28 mouse cellular contexts compared by ENCODE assay signal in the genomic region with DNA sequence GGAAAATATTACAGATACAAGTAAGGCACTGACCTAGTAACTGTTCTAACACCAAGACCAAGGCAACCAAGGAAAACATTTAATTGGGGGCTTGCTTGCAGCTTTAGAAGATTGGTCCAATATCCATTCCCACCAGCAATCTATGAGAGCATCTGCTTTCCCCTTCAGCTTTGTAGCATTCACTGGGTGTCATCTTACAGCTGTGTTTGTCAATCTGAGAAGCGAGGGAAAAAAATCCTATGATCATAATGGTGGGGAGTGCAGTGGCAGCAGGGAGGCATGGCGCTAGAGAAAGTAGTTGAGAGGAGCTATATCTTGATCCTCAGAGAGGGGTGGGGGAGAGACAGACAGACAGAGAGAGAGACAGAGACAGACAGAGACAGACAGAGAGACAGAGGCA.
"Had no signal": no experiment of that assay in that cellular context is flagged by ENCODE, and none has a peak within 500 bp of the region (broad histone marks: within the 10 kb centered on the region; RNA-seq: fewer than 3 reads in every experiment).

No protein-coding gene starts in this region.

- H3K9ac ChIP-seq: embryonic facial prominence, embryonic 12.5 days; embryonic facial prominence, embryonic 13.5 days; embryonic facial prominence, embryonic 15.5 days; forebrain, embryonic 12.5 days; forebrain, embryonic 13.5 days; forebrain, embryonic 15.5 days; forebrain, postnatal 0 days had no signal

- ATAC-seq: forebrain, embryonic 13.5 days; forebrain, embryonic 14.5 days; forebrain, embryonic 15.5 days; forebrain, embryonic 16.5 days; forebrain, postnatal 0 days had no signal

- H3K27ac ChIP-seq: embryonic facial prominence, embryonic 12.5 days; embryonic facial prominence, embryonic 13.5 days; embryonic facial prominence, embryonic 15.5 days; forebrain, embryonic 10.5 days; forebrain, embryonic 12.5 days; forebrain, embryonic 13.5 days; forebrain, embryonic 15.5 days; gastrocnemius, adult 2 months; heart, adult 2 months had no signal

- H3K36me3 ChIP-seq: embryonic facial prominence, embryonic 12.5 days; embryonic facial prominence, embryonic 13.5 days; embryonic facial prominence, embryonic 15.5 days; forebrain, embryonic 10.5 days; forebrain, embryonic 12.5 days; forebrain, embryonic 15.5 days had no signal

- H3K9me3 ChIP-seq: embryonic facial prominence, embryonic 12.5 days; embryonic facial prominence, embryonic 13.5 days; embryonic facial prominence, embryonic 15.5 days; forebrain, embryonic 10.5 days; forebrain, embryonic 12.5 days; forebrain, embryonic 13.5 days; forebrain, embryonic 15.5 days had no signal

- H3K4me3 ChIP-seq: embryonic facial prominence, embryonic 12.5 days; embryonic facial prominence, embryonic 13.5 days; embryonic facial prominence, embryonic 15.5 days; erythroblast, embryonic 14.5 days; forebrain, embryonic 10.5 days; forebrain, embryonic 12.5 days; forebrain, embryonic 13.5 days; forebrain, embryonic 15.5 days; gastrocnemius, adult 2 months; heart, adult 2 months had no signal

- DNase-seq: cerebellum, adult 2 months; cerebellum, adult 8-10 months; cerebellum, adult 9-10 months; cerebellum, adult 9-11 months; cerebellum, postnatal 10 days; cerebellum, postnatal 14 days; cerebellum, postnatal 25 days; cerebellum, postnatal 36 days; embryo, embryonic 11 days; forebrain, postnatal 0 days; gastrocnemius, adult 2 months; gastrocnemius, postnatal 10 days; gastrocnemius, postnatal 14 days; gastrocnemius, postnatal 25 days; gastrocnemius, postnatal 36 days; heart, adult 11 months; heart, adult 18-20 months; heart, adult 2 months had no signal

- H3K4me2 ChIP-seq: embryonic facial prominence, embryonic 12.5 days; embryonic facial prominence, embryonic 13.5 days; embryonic facial prominence, embryonic 15.5 days; forebrain, embryonic 12.5 days; forebrain, embryonic 13.5 days; forebrain, embryonic 15.5 days had no signal

- H3K27me3 ChIP-seq: embryonic facial prominence, embryonic 12.5 days; embryonic facial prominence, embryonic 13.5 days; embryonic facial prominence, embryonic 15.5 days; forebrain, embryonic 12.5 days; forebrain, embryonic 13.5 days; forebrain, embryonic 15.5 days had no signal

- H3K4me1 ChIP-seq: embryonic facial prominence, embryonic 12.5 days; embryonic facial prominence, embryonic 13.5 days; embryonic facial prominence, embryonic 15.5 days had no signal
